Mouse (Mus musculus): Measurements from ENCODE around the gene Tmem160.

The Tmem160 gene

DNA sequence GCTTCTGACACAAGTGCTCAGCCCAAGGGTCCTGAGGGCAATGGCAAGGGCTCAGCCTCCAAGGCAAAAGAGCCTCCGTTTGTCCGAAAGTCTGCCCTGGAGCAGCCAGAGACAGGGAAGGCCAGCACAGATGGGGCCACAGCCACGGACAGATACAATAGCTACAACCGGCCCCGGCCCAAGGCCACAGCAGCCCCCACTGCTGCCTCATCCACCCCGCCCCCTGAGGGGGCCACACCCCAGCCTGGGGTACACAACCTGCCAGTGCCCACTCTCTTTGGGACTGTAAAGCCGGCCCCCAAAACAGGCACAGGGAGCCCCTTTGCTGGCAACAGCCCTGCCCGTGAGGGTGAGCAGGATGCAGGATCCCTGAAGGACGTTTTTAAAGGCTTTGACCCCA lies 17.5 kb upstream of the Tmem160 start:
- no peak for DNase-seq (ENCODE audit: extremely low spot score, low read depth, low spot score)

DNA sequence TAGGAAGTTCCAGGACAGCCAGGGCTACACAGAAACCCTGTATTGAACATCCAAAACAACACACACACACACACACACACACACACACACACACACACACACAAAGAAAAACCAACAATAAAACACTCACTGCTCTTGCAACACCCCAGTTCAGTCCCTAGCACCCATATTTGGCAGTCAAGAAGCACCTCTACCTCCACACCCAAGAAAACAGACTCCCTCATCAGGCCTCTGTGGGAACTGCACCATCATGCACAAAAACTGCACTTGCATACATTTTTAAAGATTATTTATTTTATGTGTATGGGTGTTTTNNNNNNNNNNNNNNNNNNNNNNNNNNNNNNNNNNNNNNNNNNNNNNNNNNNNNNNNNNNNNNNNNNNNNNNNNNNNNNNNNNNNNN lies 11.3 kb upstream of the Tmem160 start:
- DNase-seq (ENCODE audit: extremely low spot score, low read depth, low spot score), result no peak

DNA sequence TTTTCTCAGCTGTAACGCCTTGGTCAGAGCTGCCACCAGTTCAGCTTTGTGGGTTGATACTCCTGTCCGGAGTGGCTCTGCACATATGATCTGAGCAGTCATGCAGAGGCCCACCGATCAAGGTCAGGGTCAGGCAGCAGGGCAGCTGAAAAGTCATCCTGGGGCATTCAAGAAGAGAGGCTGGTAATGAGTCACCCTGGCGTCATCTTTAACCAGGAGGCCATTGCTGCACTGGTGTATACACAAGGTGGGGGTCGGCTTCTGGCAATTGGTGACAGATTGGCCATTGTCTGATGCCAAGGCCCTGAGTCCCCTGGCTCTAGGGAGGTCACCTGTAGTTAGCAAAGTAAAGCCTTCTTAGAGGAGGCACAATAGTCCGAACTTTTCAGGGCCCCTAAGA lies 923 bp upstream of the Tmem160 start:
- DNase-seq (ENCODE audit: extremely low spot score, low read depth, low spot score), result no peak

DNA sequence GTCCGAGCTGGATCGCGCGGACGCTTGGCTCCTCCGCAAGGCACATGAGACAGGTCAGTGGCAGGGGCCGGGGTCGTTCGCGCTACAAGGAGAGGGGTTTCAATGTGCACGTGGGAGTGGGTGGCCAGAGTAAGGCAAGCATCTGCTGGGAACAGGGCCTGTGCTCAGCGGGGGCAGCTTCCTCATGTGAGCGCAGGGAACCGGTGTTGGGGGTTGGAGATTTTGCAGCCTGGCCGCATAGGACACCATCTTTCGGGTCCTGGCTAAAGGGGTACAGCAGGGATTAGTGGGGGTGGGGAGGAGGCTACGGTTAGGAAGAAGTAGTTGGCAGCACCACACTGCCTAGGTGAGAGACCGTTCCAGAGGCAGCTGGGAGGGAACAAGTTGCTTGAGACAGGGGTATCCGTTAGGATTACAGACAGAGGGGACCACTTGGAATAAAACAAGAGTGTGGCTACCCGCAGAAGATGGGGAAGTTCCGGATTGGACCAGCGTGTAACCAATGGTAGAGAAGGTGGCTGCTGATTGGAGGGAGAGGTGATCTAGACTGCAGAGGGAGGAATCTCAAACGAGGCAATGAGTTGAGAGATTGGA lies 636 bp downstream of the Tmem160 start:
- DNase-seq (ENCODE audit: extremely low spot score, low read depth, low spot score), result peak; percentile 41

DNA sequence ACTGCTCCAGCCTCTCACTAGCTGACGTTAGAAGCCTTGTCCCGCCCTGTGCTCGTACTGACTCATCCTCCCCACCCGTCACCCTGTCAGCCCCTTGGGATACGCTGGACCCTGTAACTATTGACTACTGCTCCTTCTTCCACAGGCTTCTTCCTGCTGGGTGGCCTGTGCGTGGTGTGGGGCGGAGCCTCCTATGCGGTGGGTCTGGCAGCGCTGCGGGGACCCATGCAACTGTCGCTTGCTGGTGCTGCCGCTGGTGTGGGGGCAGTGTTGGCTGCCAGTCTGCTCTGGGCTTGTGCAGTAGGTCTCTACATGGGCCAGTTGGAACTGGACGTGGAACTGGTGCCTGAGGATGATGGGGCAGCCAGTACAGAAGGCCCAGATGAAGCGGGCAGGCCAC lies 2.4 kb downstream of the Tmem160 start:
- DNase-seq (ENCODE audit: extremely low spot score, low read depth, low spot score), result no peak

DNA sequence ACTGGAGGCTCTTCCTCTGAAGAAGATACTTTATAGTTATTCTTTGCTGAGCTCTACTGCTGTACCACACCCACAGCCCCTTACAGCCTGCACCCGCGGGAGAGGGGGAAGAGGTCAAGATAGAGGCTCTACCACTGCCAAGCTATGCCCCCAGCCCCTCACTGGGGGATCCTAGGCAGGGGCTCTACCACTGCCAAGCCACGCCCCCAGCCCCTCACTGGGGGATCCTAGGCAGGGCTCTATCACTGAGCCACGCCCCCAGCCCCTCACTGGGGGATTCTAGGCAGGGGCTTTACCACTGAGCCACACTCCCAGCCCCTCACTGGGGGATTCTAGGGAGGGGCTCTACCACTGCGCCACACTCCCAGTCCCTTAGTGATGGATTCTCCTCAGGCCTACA lies 3.7 kb downstream of the Tmem160 start:
- DNase-seq (ENCODE audit: extremely low spot score, low read depth, low spot score), result no peak

DNA sequence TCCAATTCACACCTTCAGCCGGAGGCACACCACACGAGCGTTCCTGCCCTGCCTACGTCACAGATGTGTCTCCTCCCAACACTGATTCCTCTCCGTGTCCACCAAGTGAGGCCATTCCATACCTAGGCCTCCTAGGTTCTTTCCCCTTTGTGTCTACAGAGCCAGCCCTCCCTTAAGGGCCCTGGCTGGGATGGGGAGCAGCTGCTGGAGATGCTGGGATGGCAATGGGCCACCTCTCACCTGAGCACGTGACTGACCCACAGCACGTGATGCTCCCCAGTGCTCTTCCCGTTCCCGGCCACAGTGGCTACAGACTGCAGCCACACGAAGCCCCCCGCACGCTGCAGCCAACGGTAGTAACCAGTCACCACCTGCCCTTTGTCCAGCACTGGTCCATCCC lies 8.0 kb downstream of the Tmem160 start:
- no peak for DNase-seq (ENCODE audit: extremely low spot score, low read depth, low spot score)

DNA sequence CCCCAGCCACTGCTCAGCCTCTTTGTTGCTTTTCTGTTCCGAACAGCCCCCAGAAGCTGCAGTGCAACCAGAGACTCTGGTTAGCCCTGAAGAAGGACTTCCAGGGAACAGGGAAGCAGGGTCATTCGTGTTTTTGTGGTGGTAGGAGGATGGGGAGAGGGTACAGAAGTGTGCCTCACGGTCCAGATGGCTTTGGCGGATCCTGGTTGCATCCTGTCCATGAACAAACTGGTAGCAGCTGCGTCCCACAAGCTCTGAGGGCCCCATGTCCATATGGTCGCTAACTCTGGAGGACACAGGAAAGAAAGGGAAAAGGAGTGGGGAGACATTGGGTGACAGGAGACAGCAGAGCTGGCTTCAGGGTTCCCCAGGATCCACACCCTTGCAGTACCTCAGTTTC lies 8.6 kb downstream of the Tmem160 start:
- no peak for DNase-seq (ENCODE audit: extremely low spot score, low read depth, low spot score)

DNA sequence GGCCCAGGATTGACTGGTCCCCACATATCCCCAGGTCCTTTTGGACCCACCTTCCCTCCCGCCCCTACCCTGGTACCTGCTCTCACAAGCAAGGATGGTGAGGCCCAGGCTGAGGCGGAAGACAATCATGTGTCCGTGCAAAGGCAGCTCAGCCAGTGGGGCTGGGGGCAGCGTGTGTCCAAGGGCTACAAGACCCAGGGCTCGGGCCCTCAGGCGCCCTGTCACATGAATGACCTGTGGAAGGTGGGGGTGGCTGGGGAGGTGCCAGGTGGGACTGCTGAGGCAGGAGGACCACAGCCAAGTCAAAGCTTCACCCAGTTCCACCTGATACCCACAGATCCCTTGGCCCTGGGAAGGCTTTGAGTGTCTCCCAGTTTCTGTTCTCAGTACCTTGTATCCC lies 9.1 kb downstream of the Tmem160 start:
- no peak for DNase-seq (ENCODE audit: extremely low spot score, low read depth, low spot score)

DNA sequence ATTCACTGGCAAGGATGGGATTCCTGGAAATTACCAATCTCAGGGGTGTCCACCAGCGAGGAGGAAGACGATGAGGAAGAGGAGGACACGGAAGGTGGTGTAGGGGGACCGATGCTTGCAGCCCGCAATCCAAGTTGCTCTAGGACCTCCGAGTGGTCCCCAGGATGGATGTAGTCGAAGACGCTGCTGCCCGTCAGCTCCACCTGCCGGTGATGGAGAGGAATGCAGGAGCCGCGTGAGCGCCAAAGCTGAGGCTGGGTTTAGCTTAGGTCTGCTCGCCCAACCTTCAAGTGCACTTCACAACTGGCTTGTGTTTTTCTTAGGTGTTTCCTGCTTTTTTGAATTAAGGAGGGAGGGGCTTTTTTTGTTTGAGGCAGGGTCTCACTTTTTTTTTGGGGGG lies 10.6 kb downstream of the Tmem160 start:
- peak; percentile 66 for DNase-seq (ENCODE audit: extremely low spot score, low read depth, low spot score)

DNA sequence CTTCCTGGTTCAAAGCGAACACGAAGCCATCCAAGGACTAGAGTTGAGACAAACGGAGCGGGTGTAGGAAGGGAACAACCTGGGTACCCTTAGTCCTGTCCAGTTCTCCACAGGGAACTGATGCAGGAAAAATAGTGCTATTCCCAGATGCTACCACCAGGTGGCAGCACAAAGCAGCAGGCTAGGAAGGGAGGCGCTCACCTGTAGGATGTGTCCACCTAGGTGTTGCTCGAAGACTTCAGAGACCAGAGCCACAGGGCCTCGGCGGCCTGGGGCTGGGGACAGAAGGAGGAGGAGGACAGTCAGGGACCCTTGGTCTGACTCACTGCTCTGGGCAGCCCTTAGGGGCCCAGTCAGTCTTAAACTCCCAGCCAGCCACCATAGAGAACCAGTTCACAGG lies 12.6 kb downstream of the Tmem160 start:
- peak; percentile 44 for DNase-seq (ENCODE audit: extremely low spot score, low read depth, low spot score)

DNA sequence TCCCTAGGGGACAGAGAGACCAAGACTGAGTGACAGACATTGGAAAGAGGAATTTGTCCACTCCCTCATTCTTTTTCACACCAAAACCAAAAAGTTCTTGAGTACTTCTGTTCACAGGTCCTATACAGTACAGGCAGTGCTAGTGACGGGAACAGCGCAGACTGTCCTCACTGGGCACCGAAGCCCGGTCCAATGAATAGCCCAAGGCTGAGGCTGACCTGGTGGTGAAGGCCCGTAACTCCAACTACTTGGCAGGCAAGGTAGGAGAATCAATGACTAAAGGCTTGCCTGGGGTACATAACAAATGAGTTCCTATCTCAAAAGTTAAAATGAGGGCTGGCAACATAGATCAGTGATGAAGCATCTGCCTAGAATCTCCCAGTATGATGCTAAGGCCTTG lies 13.0 kb downstream of the Tmem160 start:
- DNase-seq (ENCODE audit: extremely low spot score, low read depth, low spot score), result no peak

DNA sequence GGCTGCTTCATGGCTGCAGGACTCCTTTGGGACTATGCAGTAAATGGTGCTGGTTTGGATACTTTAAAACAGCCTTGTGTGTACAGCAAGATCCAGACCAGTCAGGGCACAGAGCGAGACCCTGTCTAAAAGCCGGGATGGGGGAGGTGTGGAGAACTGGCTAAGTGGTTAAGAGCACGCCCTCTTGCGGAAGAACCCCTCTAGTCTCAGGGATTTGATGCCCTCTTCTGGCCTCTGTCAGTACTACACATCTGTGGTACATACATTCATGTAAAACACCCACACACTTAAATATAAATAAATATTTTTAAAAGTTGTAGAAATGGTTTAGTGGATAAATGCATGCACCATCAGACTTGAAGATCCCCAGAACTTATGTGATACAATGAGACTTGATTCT lies 14.0 kb downstream of the Tmem160 start:
- DNase-seq (ENCODE audit: extremely low spot score, low read depth, low spot score), result no peak

DNA sequence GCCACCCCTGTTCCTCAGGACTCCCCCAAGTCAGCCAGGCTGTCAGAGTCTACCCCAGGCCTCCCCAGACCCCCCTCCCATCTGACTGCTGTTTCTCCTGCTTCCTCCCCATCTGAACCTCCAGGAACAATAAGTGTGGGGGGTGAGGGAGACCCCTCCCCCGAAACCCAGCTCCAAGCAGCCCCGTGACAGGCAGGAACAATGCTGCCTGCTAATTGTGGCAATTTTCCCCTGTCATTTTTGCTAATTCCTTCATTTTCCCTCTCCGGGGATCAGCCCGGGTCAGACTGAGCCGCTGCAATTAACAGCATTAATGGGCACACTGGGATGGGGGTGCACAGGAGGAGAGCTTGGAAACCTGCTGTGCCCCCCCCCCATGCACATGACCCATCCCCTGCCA lies 15.5 kb downstream of the Tmem160 start:
- no peak for DNase-seq (ENCODE audit: extremely low spot score, low read depth, low spot score)

DNA sequence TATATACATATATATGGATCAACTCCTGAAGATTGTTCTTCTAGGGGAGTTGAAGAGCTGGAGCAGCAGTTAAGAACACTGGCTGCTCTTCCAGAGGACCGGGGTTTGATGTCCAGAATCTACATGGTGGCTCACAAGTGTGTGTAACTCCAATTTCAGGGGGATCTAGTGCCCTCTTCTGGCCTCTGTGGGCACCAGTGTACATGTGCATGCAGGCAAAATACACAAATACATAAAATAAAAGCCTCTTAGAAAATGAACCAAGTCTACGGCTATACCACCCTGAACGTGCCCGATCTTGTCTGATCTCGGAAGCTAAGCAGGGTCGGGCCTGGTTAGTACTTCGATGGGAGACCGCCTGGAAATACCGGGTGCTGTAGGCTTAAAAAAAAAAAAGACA lies 19.0 kb downstream of the Tmem160 start:
- no peak for DNase-seq (ENCODE audit: extremely low spot score, low read depth, low spot score)

DNA sequence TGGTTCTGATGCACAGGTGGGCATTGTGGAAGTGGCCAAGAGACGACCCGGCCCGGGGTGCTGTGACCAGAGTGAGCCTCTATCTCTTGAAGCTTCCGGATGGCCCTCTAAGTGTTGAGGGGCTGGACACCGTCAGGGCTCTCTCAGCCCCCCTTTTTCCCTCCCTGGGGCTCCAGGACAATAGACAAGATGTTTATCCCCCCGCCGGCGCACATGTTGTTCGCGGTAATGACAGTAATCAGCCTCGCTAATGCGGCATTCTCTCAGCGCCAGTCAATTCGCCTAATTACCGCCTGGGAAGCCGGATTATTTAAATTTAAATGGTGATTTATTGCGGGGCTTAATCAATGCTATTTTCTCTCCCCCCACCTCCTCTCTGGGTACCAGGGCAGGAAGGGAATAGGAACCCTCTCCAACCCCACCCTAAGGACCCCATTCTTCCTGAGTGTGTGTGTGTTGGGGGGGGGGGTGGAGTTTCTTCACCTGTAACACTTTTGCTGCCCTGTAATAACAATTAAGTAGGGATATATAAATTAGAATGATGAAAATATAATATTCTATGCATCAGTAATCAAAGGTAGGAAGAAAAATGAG lies 19.6 kb downstream of the Tmem160 start:
- no peak for DNase-seq (ENCODE audit: extremely low spot score, low read depth, low spot score)

DNA sequence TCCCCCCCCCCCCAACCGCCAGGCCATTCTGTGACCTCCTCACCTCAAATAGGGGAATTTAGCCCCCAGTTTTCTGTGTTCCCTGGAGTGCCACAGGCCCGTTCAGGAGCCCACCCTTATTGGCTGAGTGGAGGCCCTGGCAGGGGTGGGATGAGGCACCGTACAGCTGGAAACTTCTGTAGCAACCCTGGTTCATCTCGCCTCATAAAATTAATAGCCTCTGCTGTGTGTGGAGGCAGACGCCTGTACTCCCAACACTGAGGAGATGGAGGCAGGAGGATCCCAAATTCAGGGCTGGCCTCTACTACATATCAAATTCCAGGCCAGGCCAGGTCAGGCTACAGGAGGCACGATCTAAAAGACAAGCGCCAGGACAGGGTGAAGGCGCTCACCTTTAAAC lies 21.3 kb downstream of the Tmem160 start:
- DNase-seq (ENCODE audit: extremely low spot score, low read depth, low spot score), result no peak

DNA sequence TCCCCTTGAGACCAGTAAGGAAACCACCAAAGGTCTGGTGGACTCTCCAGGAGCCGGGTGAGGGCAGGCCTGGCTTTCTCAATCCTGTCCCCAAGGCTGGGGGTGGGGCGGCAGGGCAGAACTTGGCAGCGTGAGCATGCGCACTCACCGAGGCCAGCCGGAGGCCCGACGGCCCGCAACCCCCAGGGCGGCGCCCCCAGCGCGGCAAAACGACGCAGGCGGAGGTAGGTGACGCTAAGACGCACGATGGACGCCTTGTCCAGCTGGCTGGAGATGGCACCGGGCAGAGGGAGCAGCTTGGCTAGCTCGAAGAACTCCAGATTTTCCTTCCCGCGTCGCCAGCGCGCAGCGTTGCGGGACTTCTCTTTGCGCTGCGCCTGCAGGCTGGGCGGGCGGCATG lies 21.9 kb downstream of the Tmem160 start:
- DNase-seq (ENCODE audit: extremely low spot score, low read depth, low spot score), result no peak

DNA sequence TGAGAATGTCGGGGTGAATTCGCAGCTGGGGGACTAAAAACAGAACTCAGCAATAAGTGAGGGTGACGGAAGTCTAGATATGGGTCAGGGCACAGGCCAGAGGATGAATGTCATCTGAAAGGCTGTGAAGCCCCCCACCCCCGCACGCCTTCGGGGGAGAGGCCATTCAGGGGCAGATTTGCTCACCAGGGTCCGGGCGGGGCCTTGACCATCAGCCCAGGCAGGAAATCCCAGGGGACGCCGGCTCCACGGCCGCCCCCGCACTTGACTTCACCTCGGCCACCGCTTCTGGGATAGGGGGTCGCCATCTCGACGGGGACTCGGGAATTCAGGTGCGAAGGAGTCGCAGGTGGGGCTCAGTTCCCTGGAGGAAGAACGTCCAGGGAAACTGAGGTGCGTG lies 22.7 kb downstream of the Tmem160 start:
- DNase-seq (ENCODE audit: extremely low spot score, low read depth, low spot score), result no peak

DNA sequence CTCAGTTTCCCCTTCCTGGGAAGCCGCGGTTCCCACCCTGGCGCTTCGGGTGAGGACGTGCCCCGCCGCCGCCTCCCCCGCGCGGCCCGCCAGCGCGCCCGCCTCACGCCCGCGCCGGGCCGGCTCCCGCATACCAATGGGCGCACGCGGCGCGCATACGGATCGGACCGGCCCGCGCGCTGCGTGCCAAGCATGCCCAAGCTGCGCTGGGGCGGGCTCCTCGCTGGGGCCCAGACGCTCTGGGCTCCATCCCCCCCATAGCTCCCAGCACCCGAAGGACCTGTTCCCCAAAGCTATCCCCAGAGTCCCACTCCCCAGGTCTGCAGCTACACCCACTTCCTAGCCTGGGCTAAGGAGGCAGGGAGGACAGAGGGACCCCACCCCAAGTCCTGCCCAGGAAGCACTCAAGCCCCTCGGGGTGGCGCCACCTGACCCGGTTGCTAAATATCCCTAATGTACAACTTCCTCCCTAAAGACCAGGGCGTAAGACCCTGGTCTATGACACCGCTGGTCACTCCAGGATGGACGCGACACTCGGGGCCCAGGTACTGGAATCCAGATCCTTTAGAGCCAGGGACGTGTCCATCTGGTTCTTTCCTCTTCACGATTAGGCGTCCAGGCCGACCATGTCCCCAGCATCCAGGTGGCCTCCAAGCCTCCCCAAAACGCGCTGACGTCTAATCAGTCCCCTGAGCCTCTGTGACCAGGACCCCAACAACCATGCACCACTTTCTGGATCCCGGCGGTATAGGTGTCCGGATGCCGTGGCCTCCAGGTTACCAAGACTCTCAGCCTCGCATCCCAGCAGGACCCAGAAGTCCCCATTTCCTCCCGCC lies 23.4 kb downstream of the Tmem160 start:
- no peak for DNase-seq (ENCODE audit: extremely low spot score, low read depth, low spot score)

DNA sequence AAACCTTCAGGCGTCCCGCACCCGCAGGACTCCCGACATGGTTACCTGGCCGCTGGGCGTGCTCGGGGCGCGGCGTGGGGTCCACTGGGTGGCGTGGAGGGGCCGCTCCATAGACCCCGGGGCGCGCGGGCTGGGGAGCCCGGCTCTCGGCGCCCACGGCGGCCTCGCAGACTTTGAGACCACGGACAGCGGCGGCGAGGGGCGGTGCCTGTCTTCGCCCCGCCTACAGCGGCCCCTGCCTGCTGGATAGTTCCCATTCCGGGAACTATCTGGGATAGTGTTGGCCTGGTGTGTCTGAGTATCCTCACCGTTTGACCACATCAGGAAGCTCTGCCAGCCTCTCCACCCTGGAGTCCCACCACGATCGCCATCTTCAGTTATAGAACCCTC lies 24.0 kb downstream of the Tmem160 start:
- no peak for DNase-seq (ENCODE audit: extremely low spot score, low read depth, low spot score)

DNA sequence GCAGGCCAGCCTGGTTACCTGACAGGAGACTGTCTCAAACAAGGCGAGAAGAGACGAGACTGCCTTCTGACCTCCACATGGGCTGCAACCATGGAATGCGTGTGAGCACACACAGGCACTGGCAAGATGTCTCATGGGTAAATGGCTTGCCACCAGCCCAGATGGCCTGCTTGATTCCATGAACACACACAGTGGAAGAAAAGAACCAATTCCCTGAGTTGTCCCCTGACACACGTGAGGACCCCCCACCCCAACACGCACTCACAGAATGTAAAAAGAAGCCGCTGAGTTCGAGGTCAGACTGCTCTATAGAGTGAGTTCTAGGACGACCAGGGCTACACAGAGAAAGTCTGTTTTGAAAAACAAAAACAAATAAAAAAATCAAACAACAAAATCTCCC lies 25.0 kb downstream of the Tmem160 start, which contains the start of gene Npas1:
Gene Npas1, minus strand, starts transcription at position 101 of the 400 bp plus-strand sequence.
- DNase-seq (ENCODE audit: extremely low spot score, low read depth, low spot score), result no peak
